Mouse (Mus musculus): ENCODE data around the gene Fam57b.
A peak's percentile ranks its signal among the peaks of the same experiment; 100 is the strongest.

The Fam57b gene

DNA sequence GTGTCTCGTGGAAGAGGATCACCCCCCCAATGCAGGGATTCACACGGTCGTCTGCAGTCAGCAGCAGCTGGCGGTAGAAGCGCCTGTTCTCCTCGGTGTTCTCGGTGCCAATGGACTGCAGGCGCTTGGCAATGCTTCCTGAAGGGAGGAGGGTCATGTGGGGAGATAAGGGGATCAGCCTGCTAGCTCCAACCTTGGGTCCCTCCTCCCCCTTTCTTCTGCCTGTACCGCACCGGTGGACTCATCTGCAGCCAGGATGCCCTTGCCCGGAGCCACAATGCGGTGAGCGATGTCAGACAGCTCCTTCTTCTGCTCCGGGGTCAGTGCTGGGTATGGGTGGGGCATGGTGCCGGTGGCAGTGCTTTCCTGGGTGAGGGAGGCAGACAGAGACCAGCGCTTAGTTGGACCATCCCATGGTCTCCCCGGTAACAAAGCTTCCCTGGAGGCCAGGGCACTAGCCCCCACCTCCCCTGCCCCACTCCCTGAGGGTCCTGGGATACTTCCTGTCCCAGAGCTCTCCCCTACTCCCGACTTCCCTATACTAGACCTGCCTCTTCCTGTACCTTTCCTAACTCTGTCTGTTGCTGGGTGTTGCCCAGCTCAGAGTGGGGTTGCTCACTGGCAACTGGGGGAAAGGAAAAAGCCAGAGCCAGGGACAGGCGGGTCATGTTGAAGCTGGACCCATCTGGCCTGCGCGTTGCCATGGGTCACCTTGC, at the start of gene Fam57b:
Fam57b (plus strand) TSS at position 258 of the 716 bp plus-strand sequence.
- no peak for DNase-seq

DNA sequence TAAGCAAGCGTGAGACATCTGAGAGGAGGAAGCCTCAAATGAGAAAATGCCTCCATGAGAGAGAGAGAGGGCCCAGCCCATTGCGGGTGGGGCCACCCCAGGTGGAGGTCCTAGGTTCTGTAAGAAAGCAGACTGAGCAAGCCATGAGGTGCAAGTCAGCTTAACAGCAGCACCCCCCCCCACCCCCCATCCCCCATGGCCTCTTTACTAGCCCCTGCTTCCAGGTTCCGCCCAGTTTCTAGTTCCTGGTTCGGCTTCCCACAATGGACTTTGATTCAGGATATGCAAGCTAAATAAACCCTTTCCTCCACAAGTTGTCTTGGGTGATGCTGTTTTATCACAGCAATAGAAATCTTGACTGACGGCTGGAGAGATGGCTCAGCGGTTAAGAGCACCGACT, 48.6 kb upstream of the Fam57b start:
- DNase-seq = no peak

DNA sequence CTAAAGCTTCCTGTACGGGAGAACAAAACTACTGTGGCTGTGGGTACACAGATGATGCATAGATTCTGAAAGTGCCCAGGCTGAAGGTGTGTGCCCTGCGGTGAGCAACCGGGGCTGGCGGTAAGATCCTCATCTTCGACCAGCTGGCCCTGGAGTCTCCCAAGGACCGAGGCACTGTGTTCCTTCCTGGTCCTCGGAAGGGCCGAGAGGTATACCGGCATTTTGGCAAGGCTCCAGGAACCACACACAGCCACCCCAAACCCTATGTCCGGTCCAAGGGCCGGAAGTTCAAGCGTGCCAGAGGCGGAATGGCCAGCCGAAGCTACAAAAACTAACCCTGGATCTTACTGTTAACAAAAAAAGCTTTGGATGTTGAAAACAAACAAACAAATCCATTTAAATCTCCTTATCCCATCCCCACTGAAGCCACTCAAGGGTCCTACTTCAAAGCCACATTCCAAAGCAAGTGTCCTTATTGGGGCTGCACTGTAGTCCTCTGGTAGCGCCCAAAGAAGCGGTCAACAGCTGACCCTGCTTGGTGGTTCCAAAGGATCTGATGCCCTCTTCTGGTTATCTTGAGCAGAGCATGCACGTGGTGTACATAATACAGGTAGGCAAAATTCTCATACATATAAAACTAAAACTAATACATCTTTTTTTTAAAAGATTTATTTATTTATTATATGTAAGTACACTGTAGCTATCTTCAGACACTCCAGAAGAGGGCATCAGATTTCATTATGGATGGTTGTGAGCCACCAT, 47.7 kb upstream of the Fam57b start:
- no peak for DNase-seq

DNA sequence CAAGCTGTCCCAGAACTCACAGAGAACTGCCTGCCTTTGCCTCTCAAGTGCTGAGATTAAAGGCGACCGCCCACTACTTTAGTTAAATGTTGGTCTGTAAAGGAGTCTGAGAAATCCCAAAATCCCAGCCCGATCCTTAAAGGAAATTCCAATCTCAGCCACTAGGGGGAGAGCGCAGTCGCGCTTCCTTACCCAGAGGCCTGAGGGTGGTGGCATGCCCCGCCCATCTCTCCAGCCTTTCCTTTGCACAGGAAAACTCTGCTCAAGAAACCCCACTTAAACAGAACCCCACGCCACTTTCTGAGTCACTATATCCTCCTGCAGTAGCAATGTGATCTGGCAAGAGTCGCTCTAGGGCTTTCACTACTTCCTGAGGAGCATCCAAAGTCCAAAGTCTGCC, 42.6 kb upstream of the Fam57b start:
- peak in 1 of 2 experiments; percentile 45 for DNase-seq

DNA sequence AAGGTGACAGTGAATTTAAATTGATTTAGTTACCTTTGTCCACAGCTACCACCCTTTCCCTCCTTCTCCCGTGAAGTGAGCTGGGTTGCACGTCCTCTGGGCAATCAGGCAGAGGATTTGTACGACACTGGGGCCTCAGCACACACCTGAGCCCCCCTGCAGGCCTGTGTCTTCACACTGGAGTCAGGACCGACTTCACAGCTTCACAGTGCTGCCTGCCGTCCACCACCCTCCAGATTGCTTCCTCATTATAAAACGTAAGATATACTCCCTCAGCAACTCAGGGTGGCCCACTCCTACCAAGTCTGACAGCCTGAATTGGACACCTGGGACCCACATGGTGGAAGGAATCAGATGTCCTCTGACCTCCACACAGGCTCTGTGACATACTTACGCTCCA, 38.9 kb upstream of the Fam57b start:
- no peak for DNase-seq

DNA sequence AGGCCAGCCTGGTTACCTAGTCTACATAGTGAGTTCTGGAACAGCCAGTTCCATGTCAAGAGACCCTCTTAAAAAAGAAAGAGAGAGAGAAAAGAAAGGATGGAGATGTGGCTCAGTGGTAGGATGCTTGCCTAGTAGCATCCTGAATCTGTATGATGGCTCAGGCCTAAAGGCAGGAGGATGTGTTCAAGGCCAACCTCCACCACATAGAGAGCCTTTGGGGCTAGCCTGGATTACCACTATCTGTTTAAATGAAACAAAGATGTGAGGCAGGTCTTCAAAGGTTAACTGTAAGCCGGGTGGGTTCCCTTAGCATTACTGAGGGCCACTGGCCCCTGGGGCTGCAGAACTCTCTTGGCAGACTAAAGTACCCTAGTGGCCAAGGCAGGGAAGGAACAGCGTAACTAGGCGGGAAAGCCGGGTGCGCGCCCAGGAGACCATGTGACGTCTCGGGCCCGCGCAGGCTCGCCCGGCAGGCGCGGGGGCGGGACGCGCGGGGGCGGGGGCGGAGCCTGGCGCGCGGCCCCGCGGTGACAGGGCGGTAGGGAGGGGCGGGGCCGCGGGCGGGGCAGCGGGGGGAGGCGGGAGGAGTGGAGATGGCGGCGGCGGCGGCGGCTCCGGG, 38.3 kb upstream of the Fam57b start, which contains the start of gene Mapk3:
Mapk3 (plus strand) TSS at position 552 of the 622 bp plus-strand sequence.
- peak; percentile 80 to 88 for DNase-seq

DNA sequence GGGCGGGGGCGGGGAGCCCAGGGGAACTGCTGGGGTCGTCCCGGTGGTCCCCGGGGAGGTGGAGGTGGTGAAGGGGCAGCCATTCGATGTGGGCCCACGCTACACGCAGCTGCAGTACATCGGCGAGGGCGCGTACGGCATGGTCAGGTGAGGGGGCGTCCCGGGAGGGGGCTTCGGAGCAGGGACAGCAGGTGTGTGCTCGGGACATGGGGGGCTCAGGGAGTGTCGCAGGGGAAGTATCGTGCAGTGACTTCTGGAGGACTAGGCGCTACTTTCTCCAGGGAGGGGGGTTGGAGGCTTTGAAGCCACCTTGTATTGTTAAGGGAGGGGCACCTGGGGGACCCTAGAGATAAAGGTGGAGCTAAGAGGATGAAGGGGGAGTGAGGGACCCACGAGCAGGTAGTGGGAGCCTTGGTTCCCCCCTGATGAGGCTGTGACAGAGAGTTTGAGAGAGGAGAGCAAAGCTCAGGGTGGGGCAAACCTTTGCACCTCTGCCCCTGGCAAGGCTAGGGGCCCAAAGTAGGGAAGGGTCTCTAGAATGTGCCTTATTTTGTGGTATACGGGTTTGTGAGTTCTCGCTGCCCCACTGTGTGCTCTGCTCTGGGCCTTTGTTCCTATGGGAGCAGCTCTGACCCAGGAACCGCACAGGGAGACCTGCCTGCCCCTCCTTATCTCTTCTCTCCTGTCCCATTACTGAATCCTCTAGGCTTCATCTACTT, 37.6 kb upstream of the Fam57b start:
- peak in 1 of 2 experiments; percentile 75 for DNase-seq

DNA sequence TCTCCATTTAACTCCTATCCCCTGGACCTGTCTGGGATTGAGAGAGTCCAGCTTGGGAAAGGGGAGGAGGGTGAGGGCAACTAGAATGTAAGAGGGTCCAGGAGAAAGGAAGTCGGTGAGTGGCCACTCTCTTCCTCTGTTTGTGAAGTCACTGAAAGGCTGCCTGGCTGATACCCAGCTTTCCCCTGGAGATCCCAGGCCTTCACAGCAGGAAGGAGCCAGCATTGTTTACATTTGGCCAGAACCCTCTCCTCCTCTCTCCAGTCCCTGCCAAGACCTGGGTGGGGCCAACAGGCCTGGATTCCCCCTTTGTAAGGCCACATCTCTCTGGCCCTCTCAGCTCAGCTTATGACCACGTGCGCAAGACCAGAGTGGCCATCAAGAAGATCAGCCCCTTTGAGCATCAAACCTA, 37.1 kb upstream of the Fam57b start:
- DNase-seq = no peak

DNA sequence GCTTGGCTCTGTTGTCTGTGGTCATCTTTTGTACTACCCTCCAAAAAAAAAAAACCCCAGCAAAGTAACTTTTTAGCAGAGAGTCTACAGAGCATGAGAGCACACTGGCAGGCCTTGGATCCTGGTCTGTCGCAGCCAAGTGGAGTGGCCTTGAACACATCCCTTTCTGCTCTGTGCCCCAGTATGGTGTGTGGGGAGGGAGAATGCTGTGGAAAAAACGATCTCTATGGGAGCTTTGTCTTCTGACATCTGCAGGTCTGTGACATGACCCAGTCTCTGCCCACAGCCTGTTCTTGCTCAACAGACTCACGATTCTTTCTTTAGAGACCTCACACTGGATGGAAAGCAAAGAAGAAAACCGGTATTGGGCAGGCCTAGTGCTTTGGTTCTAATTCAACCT, 36.5 kb upstream of the Fam57b start:
- DNase-seq = no peak

DNA sequence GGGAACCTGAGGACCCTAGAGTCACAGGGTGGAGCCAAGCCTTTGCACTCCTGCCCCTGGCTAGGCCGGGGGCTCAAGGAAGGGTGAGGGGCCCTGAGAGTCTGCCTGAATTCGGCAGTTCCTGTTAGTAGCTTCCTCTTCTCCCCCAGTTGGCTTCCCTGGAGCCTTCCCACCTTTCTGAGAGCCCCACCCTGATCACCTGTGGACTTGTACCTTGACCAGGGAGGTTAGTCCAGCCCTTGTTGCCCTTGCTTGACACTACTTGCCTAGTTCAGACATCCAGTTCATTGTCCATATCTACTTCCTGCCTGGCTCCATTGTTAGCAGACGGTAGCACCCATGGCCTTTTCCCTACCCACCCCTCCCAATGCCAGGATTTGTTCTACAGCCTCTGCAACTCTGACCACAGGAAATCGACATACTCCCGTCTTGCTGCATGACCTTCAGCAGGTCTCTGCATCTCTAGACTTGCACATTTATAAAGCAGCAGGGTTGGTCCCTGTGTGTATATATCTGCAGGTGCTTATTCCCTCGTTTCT, 35.9 kb upstream of the Fam57b start:
- DNase-seq = no peak

DNA sequence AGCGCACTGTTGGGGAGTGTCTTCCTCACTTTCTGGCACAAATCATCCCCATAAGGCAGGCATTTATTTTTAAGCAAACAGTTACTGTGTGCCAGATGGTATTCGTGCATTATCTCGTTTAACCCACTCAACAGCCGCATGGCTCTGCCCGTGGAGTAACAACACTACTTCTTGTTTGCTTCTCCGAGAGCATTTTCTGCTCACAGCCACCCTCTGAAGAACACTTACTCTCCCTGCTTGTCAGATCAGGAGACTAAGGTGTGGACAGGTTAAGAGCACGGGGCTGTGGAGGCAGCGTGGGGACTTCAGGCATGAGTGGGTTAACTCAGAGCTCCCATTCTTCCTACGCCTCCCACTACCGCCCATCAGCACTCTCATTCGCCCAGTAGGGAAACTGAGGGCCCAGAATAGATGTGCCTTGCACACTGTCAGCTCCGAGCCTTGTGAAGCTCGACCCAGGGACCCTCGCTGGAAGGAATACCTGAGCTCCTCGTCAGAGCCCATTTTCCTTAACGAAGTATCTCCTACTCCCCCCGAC, 34.9 kb upstream of the Fam57b start:
- DNase-seq = no peak

DNA sequence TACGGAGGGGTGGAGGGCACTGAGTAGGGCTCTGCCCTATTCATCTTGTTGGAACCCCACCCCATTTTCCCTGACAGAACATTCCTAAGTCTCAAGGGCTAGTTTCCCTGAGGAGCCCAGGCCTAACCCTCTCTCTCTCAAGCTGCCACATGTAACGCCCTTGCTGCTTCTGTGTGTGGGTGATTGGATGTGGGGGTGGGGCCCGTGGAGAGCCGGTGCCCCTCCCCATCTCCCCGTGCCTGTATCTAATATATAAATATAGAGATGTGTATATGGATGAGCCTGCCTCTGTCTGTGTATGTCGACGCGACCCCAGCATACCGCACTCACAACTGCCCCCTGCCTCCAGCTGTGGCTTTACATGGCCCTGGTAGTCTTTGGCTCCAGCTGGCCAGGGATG, 31.9 kb upstream of the Fam57b start:
- no peak for DNase-seq

DNA sequence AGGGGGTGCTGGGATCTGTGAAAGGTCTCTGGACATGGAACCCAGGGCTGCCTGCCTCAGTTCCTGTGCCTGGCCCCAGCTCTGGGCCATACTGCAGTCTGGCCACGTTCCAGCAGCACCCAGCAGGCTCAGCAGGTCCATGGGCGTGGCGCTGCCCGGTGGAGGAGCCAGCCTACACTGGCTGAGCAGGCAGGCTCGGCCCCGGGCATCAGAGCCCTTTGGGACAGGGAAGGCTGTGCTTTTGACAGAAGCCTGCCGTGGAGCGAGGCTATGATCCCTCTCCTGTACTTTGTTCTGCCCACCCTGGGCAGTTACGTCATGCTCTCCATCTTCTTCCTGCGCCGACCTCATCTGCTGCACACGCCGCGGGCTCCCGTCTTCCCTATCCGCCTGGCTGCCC, 31.3 kb upstream of the Fam57b start, which contains the start of gene Gdpd3:
Gdpd3 (plus strand) TSS at position 134 of the 400 bp plus-strand sequence.
- DNase-seq = no peak

DNA sequence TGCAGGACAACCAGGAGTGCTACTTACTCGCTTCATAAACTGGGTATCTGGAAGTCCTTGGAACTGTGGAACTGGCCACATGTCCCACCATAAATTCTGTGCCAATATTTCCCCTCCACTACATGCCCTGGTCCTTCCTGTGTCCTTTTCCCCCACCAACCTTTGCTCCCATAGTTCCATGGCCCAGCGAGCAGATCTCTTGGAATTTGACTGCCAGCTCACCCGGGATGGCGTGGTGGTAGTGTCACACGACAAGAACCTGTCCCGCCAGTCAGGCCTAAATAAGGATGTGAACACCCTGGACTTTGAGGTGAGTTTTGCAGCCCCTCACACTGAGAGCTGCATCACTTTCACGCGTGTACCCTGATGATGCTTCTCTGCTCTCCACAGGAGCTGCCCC, 30.5 kb upstream of the Fam57b start:
- no peak for DNase-seq

DNA sequence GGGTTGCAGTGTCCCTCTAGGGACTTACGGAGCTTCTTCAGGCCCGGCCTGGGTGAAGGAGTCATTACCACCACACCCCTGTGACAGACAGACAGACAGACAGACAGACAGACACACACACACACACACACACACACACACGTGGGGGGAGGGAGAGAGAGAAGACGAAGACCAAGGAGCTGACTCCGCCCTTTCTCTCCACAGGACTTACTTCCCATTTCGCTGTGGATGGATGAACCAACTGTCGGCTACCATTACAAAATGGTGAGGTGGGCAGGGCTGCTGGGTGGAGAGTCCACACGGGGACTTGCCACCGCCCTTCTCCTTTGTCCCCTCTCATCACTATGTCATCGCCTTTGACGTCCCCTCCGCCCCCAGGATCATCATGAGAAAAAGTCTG, 26.7 kb upstream of the Fam57b start:
- DNase-seq = no peak

DNA sequence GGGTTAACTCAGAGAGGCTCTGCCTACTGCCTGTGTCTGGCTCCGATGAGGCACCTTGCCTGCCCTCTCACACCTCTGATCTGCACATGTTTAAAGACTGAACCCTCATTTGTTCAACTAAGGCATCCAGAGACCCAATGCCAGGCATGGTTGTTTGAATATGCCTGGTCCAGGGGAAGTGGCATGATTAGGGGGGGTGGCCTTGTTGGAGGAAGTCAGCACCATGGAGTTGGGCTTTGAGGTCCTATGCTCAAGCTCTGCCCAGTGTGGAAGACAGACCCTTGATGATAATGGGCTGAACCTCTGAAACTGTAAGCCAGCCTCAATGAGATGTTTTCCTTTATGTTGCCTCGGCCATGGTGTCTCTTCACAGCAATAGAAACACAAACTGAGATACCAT, 24.1 kb upstream of the Fam57b start:
- DNase-seq = no peak

DNA sequence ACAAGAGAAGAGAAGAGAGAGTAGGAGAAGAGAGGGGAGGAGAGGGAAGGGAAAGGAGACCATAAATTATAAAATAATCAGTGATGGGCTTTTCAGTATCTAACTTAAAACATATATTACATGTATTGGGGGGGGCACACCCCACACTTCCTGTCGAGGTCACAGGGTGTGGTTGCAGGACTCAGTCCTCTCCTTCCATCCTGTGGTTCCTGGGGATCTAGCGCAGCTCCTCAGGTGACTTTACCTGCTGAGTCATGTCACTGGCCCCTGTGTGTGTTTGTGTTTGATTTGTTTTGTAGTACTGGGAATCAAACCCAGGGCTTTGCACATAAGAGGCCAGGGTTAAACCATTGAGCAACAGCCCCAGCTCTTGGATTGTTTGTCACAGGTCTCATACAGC, 23.0 kb upstream of the Fam57b start:
- DNase-seq = no peak

DNA sequence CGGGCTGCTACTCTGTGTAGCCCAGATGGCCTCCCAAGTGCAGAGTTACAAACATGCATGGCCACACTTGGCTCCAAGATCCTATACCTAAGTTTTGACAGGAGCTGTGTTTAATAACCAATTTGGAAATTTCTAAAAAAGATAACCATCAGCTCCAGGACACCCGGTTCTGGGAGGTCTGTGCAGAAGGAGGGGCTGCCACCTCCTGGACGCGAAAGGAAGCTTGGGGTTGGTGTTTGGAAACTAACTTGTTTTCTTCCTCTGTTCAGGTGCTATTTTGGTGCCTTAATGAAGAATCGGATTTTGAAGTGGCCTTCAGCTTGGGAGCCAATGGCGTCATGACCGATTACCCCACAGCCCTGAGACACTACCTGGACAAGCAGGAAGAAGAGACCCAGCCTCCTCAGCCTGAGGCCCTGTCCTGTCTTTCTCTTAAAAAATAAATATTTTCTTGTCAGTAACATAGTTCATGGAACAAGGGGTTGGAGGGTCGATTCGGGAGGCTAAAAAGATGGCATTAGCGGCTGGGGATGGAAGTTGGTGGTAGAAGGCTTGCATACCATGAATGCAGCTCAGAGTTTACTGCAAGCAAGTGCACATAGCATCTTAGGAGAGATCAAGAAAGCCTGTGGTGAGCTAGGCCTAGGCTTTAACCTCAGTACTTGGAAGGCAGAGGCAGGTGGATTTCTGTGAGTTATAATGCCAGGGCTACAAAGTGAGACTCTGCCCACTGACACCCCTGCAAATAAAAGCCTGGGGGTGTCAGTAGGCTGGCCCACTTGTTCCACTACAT, 22.1 kb upstream of the Fam57b start:
- DNase-seq = no peak

DNA sequence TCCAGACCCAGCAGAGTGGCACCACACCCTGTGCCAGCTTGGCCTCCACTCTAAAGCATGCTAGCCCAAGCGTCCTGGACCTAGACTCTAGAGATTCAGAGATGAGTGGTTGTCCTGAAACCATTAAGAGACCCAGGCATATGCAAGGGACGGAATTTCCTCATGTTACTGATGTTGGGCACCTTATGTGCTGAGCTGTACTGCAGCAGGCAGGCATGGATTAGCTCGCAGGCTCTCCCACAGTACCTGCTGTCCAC, 21.6 kb upstream of the Fam57b start:
- DNase-seq = no peak

DNA sequence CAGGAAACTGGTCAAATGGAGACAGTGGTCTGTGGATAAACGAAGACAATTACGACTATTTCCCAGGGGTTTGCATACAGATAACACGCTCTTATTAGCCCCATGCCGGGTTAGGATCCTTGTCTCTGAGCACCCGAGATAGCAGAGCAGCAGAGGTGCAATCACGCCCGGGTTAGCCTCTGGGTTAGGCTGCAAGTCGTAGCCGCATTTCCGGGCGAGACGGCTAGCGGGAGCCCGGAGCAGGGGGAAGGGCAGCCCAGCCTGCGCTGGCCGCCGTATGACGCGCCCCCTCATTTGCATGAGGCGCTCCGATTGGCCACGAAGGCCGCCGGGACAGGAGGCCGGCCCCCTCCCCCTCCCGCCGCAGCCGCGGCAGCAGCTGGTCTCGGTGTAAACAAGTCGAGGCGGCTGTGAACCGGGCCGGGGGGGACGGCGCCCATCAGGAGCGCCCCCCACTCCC, 20.8 kb upstream of the Fam57b start, which contains the start of gene Ypel3:
Ypel3 (plus strand) TSS at position 358 of the 460 bp plus-strand sequence.
- peak; percentile 94 to 97 for DNase-seq

DNA sequence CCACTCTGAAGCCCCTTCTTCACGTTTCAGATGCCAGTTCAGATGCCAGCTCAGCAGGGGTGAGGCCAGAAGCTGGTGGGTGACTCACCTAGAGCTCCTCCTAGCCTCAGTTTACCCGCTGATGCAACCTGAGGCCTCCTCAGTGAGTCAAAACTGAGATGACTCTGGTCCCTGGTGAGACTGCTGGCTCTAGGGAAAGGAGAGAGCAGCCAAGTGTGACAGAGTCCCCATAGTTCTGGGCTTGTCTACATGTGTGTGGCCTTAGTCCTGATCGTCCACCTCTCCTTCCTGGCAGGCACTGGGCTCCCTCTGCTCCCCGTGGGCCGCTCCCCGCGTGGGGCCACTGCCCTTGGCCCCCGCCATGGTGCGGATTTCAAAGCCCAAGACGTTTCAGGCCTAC, 20.0 kb upstream of the Fam57b start:
- DNase-seq = no peak

DNA sequence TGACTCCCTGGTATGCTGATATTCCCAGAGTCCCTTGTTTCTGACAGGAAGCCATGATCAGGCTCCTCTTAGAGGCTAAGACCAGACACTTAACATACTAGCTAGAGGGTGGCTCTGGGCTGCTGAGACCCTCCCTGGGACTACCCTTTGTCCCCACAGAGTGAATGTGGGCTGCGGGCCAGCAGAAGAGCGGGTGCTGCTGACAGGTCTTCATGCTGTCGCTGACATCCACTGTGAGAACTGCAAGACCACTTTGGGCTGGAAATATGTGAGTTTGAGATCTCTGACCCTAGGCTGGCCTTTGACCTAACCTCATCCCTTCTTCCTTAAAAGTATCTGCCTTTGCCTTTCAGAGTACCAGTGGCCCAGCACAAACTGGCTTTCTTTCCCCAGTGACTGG, 19.3 kb upstream of the Fam57b start:
- no peak for DNase-seq

Measured in thymus, adult 18-20 months (tissue).